Mouse (Mus musculus) cortical plate, adult 2 months (tissue): ENCODE results near the gene Calcoco1. TPM values are rescaled to one million over a fixed set of nuclear protein-coding genes. Genes with fewer than 3 reads are reported as not detected.

Experiments
- H3K27ac ChIP-seq: fragments of 200-500 bp; 2 replicates; pipeline ENCODE4 v1.5.1; 2012; ENCODE audit warnings: low read length, control low read depth, inconsistent platforms; ENCODE audit not compliant: insufficient read depth
- H3K4me1 ChIP-seq: fragments of 200-500 bp; 2 replicates; pipeline ENCODE4 v1.6.1; 2011; ENCODE audit warnings: low read length; ENCODE audit not compliant: control insufficient read depth, insufficient read depth
- H3K4me3 ChIP-seq: fragments of 200-500 bp; 2 replicates; pipeline ENCODE4 v1.5.1; 2011; ENCODE audit warnings: mild to moderate bottlenecking, low read length, control low read depth; ENCODE audit not compliant: insufficient read depth
- CTCF ChIP-seq: fragments of 200-500 bp; IDR thresholded peaks from 2 replicates; pipeline ENCODE4 v1.5.1; 2011; ENCODE audit warnings: mild to moderate bottlenecking, control low read depth, low read length; ENCODE audit not compliant: insufficient read depth; ENCODE audit errors: extremely low read depth
- POLR2A ChIP-seq: fragments of 200-500 bp; IDR thresholded peaks from 2 replicates; pipeline ENCODE4 v1.6.1; 2011; ENCODE audit warnings: mild to moderate bottlenecking, low read length, control low read depth; ENCODE audit not compliant: insufficient read depth; ENCODE audit errors: extremely low read depth
- polyA plus RNA-seq: library from polyadenylated mRNA; depleted of rRNA; stranded (reverse); fragments of >200 nt; gene quantifications from 2 replicates; pipeline ENCODE4 v1.2.3, GENCODE M21; 2012

Gene Calcoco1
- polyA plus RNA-seq, 1 experiment, result 62.5 TPM

GRCm38 (mm10) chr15:102727951-102728350 lies 6.0 kb upstream of the Calcoco1 start:
- no peak overlapping the region for H3K27ac ChIP-seq
- no peak for TF ChIP-seq POLR2A
- H3K4me3 ChIP-seq, result no peak overlapping the region
- peaks cover 2% of the 10 kb centered on the region; the same call in 1 of the 2 replicates for H3K4me1 ChIP-seq

DNA sequence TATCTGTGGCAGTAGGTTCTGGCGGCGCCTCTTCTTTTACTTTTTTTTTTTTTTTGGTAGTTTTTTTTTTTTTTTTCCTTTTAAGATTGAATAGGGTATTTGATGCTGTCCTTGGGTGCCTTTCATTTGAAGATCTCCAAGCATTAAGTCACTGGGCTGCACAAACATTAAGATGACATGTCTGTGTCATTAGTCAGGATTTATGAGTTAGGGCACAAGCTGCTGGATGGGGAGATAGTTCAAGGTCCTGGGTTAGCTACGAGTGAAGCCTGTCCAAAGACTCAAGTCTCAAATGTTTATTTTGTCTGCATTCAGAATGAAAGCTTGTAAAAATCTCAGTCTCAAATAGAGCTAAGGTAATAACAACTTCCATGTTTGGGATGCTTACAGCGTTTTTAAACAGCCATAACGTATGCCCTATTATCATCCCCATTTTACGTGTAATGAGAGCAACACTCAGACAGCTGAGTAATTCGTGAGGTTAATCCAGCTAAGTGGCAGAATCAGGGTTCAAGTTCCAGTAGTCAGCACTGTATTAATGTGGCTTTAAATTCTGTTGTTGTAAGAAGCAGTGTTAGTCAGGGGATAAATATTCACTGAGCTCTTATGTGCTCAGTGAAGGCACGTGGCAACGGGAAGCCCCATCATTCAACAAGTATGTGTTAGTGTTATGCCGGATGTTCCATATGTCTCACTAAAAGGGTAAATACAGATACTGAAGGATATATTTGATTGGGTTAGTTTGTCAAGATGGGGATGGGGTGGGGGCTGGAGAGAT lies 1.6 kb upstream of the Calcoco1 start:
- H3K27ac ChIP-seq, result no peak overlapping the region
- H3K4me1 ChIP-seq, result peaks cover 4% of the 10 kb centered on the region; the same call in 1 of the 2 replicates
- TF ChIP-seq POLR2A, result no peak
- TF ChIP-seq CTCF, result no peak
- H3K4me3 ChIP-seq, result no peak overlapping the region

DNA sequence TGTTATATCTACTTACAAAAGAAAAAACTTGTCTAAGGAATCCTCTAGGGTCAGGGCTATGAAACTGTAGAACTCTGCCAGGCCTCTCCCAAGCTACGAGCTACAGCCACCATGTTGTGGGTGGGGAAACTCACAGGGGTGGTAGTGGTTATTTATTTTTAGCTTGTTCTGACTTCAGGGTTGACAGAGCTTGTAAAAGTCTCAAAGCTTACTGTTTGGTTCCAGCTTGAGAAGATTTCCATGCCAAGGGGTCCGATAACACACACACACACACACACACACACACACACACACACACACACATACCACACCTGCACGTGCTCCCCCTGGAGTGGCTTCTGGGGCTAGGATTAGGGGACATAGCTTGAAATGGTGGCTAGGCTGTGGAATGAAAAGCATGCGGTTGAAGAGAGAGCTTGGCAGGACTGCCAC lies 538 bp upstream of the Calcoco1 start:
- Histone ChIP-seq H3K4me1 (peaks cover 4% of the 10 kb centered on the region; the same call in 1 of the 2 replicates), H3K4me3 (peak overlapping the region; percentile 57; the same call in 1 of the 2 replicates), H3K27ac (0 out of 2 replicates have a peak overlapping the region, but pooled peaks have one; percentile 30)
- TF ChIP-seq POLR2A (no peak), CTCF (no peak)

DNA sequence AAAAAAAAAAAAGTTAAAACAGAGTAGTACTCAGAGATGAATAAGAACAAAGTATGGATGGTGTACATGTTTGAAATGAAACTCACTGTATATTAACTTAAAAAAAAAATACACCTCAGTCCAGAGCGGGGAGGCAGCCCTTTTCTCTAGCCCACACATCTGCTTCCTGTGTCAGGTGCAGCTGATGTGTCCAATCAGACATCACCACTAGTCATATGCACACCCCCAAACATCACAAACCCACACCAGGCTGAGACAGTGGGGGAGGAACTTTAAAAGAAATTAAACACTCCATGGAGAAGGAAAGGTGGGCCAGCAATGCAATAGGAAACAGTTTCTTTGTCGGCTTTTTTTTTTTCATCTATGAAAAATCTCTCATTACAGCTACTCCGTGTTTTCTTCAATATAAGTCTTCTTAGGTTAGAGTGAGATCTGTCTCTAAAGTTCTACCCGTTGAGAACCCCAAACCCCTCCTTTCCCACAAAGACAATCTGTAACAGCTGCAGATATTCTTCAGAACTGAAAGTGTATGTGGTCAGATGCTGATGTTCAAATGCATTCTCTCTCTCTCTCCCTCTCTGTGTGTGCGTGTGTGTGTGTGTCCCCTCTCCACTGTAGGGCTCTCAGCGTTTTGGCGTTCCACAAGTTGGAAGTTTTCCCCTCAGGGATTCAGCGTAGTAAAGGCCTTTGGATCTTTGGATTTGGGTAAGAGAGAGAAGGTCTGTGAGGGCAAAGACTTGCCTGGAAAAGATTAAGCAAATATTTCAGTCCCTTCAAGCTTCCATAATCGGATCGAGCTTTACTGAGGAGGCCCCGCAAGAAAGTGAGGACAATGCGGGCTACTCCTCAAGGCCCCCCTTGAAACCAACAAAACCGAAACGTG lies 721 bp downstream of the Calcoco1 start:
- H3K4me3 ChIP-seq, result peak overlapping the region; percentile 57
- no peak overlapping the region for H3K27ac ChIP-seq
- TF ChIP-seq POLR2A (no peak), CTCF (no peak)
- peaks cover 4% of the 10 kb centered on the region; the same call in 1 of the 2 replicates for H3K4me1 ChIP-seq

DNA sequence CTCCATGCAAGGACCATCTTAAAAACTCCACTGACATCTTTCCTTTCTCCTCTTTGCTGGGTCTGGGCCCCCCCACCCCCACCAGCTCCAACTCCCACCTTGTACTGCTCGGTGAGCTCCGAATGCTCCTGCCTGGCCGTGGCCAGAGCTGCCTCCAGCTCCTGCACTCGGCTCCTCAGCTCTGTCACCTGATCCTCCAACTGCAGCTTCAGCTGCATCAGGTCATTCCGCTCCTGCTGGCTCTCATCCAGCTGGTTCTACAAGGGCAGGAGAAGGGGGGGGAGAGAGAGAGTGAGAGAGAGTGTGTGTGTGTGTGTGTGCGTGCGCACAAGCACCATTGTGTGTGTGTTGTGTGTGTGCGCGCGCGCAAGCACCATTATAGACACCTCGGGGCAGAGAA lies 5.8 kb downstream of the Calcoco1 start:
- Histone ChIP-seq H3K4me1 (peaks cover 2% of the 10 kb centered on the region; the same call in 1 of the 2 replicates), H3K27ac (no peak overlapping the region), H3K4me3 (no peak overlapping the region)
- TF ChIP-seq CTCF, result no peak

GRCm38 (mm10) chr15:102707736-102708269 lies 14.2 kb downstream of the Calcoco1 start:
- Histone ChIP-seq H3K27ac (no peak overlapping the region), H3K4me1 (peaks cover 4% of the 10 kb centered on the region), H3K4me3 (no peak overlapping the region)
- TF ChIP-seq CTCF (no peak), POLR2A (no peak)

DNA sequence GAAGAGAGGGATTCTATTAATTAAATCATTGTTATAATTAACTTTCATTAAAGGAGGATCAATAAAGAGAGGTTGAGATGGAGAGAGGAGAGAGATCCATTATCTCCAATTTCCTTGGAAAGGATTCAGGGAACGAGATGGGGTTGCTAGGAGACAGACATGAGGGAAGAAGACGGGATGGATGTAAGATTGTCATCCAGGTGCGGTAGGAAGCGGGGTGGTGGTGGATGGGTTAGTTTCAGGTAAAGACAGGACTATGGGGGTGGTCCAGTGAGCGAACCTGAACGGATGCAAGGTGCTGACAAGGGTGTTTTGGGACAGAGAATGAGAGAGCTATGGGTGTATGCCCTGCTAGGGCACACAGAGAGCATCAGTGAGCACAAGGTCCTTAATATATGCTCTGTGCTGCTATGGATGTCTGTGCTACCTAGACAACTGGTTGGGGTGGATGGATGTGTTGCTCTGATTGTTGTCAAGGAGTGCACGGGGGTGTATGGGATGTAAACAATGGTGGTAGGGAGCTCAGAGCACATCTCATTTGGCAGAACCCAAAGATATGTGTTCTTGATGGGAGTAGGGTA lies 16.0 kb downstream of the Calcoco1 start:
- Histone ChIP-seq H3K27ac (no peak overlapping the region), H3K4me3 (no peak overlapping the region), H3K4me1 (peaks cover 4% of the 10 kb centered on the region)
- no peak for TF ChIP-seq CTCF

GRCm38 (mm10) chr15:102705226-102705894 lies 16.6 kb downstream of the Calcoco1 start:
- TF ChIP-seq CTCF, result no peak
- TF ChIP-seq POLR2A, result no peak
- no peak overlapping the region for H3K4me3 ChIP-seq
- peaks cover 4% of the 10 kb centered on the region for H3K4me1 ChIP-seq
- H3K27ac ChIP-seq, result no peak overlapping the region

DNA sequence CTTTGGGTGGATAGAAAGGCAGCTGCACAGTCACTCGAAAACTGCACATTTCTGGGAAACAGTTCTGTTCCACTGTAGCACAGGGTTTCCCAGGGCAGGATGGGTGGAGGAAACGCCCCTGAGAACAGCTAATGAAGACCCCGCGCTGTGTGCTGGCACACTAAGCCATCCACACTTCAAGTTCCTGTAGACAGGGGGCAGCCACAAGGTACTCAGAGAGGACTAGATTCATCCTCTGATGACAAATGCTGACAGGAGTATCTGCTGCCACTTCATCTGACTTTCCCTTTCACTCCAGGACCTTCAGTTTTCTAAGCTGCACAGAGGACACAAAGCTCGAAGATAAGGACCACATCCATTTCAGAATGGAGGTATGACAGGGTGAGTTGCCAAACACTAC lies 17.2 kb downstream of the Calcoco1 start:
- Histone ChIP-seq H3K27ac (no peak overlapping the region), H3K4me3 (no peak overlapping the region), H3K4me1 (peaks cover 4% of the 10 kb centered on the region)
- TF ChIP-seq POLR2A, result no peak
- TF ChIP-seq CTCF, result no peak
